Mouse (Mus musculus): Measurements from ENCODE around the gene Agbl5.
"Not testable (repeated sequence)": the region's sequence is repeated elsewhere in the genome, so short reads cannot be mapped to it uniquely, and the experiment has no call there.

Gene Agbl5

GRCm38 (mm10) chr5:30888337-30889087, at the start of gene Agbl5:
Gene Agbl5 (plus strand): TSS chr5:30888694.
- peak; percentile 97 for DNase-seq

- peak; percentile 31 for DNase-seq
Measured at GRCm38 (mm10) chr5:30839731-30840130, 48.8 kb upstream of the Agbl5 start.

GRCm38 (mm10) chr5:30841896-30842295, 46.6 kb upstream of the Agbl5 start:
- DNase-seq = no peak

- DNase-seq = peak; percentile 71
Measured at GRCm38 (mm10) chr5:30849891-30850555, 38.5 kb upstream of the Agbl5 start.

GRCm38 (mm10) chr5:30850556-30850925, 38.0 kb upstream of the Agbl5 start:
- no peak for DNase-seq

- DNase-seq = no peak
Measured at GRCm38 (mm10) chr5:30853522-30853921, 35.0 kb upstream of the Agbl5 start.

- peak; percentile 75 for DNase-seq
Measured at GRCm38 (mm10) chr5:30855674-30856073, 32.8 kb upstream of the Agbl5 start.

GRCm38 (mm10) chr5:30856124-30856523, 32.4 kb upstream of the Agbl5 start:
- DNase-seq = no peak

GRCm38 (mm10) chr5:30863852-30864251, 24.6 kb upstream of the Agbl5 start:
- DNase-seq = no peak

GRCm38 (mm10) chr5:30864322-30864721, 24.2 kb upstream of the Agbl5 start:
- no peak for DNase-seq

- no peak for DNase-seq
Measured at GRCm38 (mm10) chr5:30866871-30867270, 21.6 kb upstream of the Agbl5 start.

- no peak for DNase-seq
Measured at GRCm38 (mm10) chr5:30867712-30868111, 20.8 kb upstream of the Agbl5 start, which contains the start of gene Tmem214. Gene Tmem214 (plus strand): TSS chr5:30868012.

- peak; percentile 45 for DNase-seq
Measured at GRCm38 (mm10) chr5:30868981-30869380, 19.5 kb upstream of the Agbl5 start.

GRCm38 (mm10) chr5:30869405-30870130, 18.9 kb upstream of the Agbl5 start:
- DNase-seq = peak; percentile 89

GRCm38 (mm10) chr5:30870131-30870406, 18.4 kb upstream of the Agbl5 start:
- DNase-seq = no peak

GRCm38 (mm10) chr5:30872574-30872973, 15.9 kb upstream of the Agbl5 start:
- no peak for DNase-seq

GRCm38 (mm10) chr5:30874365-30874764, 14.1 kb upstream of the Agbl5 start:
- no peak for DNase-seq

- DNase-seq = no peak
Measured at GRCm38 (mm10) chr5:30878616-30879015, 9.9 kb upstream of the Agbl5 start.

- no peak for DNase-seq
Measured at GRCm38 (mm10) chr5:30879347-30879943, 9.0 kb upstream of the Agbl5 start.

GRCm38 (mm10) chr5:30881839-30882238, 6.7 kb upstream of the Agbl5 start:
- DNase-seq = not testable (repeated sequence)

GRCm38 (mm10) chr5:30886209-30886608, 2.3 kb upstream of the Agbl5 start:
- DNase-seq = no peak

- no peak for DNase-seq
Measured at GRCm38 (mm10) chr5:30886731-30887130, 1.8 kb upstream of the Agbl5 start.

- DNase-seq = peak; percentile 82
Measured at GRCm38 (mm10) chr5:30887331-30887761, 1.1 kb upstream of the Agbl5 start.

All from kidney, adult 9 months (tissue).